Mouse (Mus musculus): ENCODE data around the gene Carns1. TPM values are rescaled to one million over a fixed set of nuclear protein-coding genes. Genes with fewer than 3 reads are reported as not detected.

Gene Carns1
- polyA plus RNA-seq, 1 experiment from 2014 or later: 4.1 TPM

DNA sequence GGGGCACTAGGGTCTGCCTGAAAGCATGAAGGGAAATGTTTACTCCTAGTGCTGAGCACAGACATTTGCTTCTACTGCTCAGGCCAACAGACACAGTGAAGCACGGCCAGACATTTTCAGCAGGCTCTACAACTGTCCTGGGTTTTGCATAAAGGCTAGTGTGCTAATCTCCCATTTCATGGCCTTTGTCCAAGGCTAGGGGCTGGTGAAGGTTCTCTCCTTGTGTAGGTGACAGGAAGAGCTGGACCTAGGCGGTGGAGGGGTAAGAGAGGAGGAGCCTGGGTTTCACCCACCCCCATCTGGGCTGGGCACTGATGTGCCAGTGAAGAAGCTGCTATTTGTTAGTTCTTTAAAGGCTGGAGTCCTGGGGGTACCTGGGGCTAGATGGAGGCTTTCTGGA lies 10.6 kb downstream of the Carns1 start:
- Histone ChIP-seq H3K9ac (replicated peaks; ENCODE audit: low read depth, low read length) (no peak overlapping the region), H3K36me3 (ENCODE audit: control insufficient read depth, insufficient read depth) (no peaks in the 10 kb centered on the region), H3K4me2 (ENCODE audit: low read length) (no peak overlapping the region), H3K4me3 (replicated peaks; ENCODE audit: low read length) (no peak overlapping the region), H3K4me1 (replicated peaks; ENCODE audit: control insufficient read depth, insufficient read depth, low read length) (peaks cover 16% of the 10 kb centered on the region), H3K27ac (ENCODE audit: low read length) (no peak overlapping the region), H3K27me3 (replicated peaks; ENCODE audit: control insufficient read depth, insufficient read depth, low read length) (no peaks in the 10 kb centered on the region), H3K9me3 (ENCODE audit: control insufficient read depth, low read length) (no peaks in the 10 kb centered on the region)
- WGBS: 71% methylated on average over 2 of the region's 2 CpGs
- no peak for ATAC-seq

DNA sequence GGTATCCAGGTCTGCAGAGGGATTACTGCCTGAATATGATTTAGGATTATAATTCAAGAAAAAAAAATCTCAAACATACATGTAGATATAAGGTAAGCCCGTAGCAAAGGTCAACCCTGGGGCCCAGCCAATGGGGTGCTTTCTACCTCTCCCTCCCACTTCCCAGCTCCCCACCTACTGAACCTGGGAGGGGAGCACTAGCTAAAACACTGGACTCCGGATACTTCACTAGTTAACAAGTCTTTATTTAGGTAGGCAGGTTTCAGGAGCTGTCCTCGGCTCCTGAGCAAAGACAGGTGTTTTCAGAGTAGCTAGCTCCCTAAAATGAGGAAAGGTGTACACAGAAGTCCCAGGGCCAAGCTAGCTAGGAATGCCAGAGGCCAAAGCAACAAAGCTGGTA lies 11.2 kb downstream of the Carns1 start:
- no peak overlapping the region for H3K4me2 ChIP-seq (ENCODE audit: low read length)
- no peaks in the 10 kb centered on the region for H3K27me3 ChIP-seq (replicated peaks; ENCODE audit: control insufficient read depth, insufficient read depth, low read length)
- H3K4me3 ChIP-seq (replicated peaks; ENCODE audit: low read length): no peak overlapping the region
- no peak overlapping the region for H3K9ac ChIP-seq (replicated peaks; ENCODE audit: low read depth, low read length)
- no peak for ATAC-seq
- H3K4me1 ChIP-seq (replicated peaks; ENCODE audit: control insufficient read depth, insufficient read depth, low read length): peaks cover 15% of the 10 kb centered on the region
- H3K36me3 ChIP-seq (ENCODE audit: control insufficient read depth, insufficient read depth): peaks cover 4% of the 10 kb centered on the region
- H3K27ac ChIP-seq (ENCODE audit: low read length): no peak overlapping the region
- WGBS: 78% methylated on average over 3 of the region's 3 CpGs
- no peaks in the 10 kb centered on the region for H3K9me3 ChIP-seq (ENCODE audit: control insufficient read depth, low read length)

DNA sequence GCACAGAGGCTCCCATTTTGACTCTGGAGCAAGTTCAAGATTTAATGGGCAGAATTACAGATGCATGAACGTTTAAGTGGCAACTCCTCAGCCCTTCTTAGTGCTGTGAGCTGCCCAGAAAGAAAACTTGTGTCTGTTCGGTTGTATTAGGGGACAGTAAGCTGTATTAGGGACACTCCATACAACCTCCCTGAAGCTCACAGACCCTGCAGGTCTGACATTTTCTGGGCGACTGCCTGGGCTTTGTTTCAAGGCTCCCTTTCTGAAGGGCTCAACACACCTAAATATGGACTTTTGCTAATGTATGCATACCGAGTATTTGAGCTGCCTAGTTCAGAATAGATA lies 11.8 kb downstream of the Carns1 start:
- peak overlapping the region; percentile 59 for H3K4me2 ChIP-seq (ENCODE audit: low read length)
- H3K9me3 ChIP-seq (ENCODE audit: control insufficient read depth, low read length): no peaks in the 10 kb centered on the region
- peak overlapping the region; percentile 66 for H3K4me3 ChIP-seq (replicated peaks; ENCODE audit: low read length)
- H3K36me3 ChIP-seq (ENCODE audit: control insufficient read depth, insufficient read depth): peaks cover 10% of the 10 kb centered on the region
- WGBS: 30% methylated on average over 4 of the region's 4 CpGs
- H3K27ac ChIP-seq (ENCODE audit: low read length): peak overlapping the region; percentile 77
- peaks cover 15% of the 10 kb centered on the region for H3K4me1 ChIP-seq (replicated peaks; ENCODE audit: control insufficient read depth, insufficient read depth, low read length)
- H3K9ac ChIP-seq (replicated peaks; ENCODE audit: low read depth, low read length): peak overlapping the region; percentile 56
- H3K27me3 ChIP-seq (replicated peaks; ENCODE audit: control insufficient read depth, insufficient read depth, low read length): no peaks in the 10 kb centered on the region
- ATAC-seq: peak; percentile 30; the same call in 1 of the 2 replicates

DNA sequence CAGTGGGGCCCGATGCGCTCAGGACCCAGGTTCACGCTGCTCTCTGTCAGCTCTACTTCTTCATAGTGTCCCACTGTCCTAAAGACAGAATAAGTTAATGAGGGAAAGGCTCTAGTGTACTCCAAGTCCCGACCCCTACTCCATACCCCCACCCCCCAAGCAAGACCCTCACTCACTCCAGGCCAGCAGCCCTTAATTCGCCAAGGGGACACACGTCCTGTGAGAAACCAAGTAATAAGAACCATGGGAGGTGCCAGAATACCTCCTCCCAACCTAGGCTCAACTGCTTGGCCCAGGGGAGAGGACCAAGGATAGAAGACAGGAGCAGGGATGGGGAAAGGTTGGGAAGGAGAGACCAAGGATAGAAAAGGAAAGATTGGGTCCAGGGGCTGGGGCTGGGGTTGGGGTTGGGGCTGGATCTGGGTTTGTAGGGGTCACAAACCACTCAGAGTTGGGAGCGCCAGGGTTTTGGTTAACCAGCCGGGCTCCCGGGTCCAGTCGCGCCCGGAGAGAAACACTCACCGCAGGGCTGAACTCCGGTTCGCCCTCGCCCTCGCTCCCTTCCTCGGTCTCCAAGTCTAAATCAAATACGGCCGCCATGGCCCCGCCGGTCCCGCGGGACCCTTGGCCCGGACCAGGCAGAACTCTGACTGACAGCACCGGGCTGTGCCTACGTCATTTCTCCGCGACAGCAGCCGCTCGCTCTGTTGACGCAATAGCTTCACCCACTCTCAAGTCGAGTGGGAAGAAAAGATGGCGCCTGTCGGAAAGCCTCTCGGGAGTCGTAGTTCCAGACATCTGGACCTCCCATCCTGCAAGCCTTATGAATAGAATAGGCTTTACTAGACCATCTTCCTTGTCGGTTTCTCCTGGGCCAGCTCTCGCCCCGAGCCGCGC lies 12.4 kb downstream of the Carns1 start, which contains the start of gene Rps6kb2:
Gene Rps6kb2 (minus strand): TSS at position 709 of the 897 bp plus-strand sequence.
- Histone ChIP-seq H3K9me3 (ENCODE audit: control insufficient read depth, low read length) (no peaks in the 10 kb centered on the region), H3K27me3 (replicated peaks; ENCODE audit: control insufficient read depth, insufficient read depth, low read length) (no peaks in the 10 kb centered on the region), H3K4me1 (replicated peaks; ENCODE audit: control insufficient read depth, insufficient read depth, low read length) (peaks cover 15% of the 10 kb centered on the region), H3K27ac (ENCODE audit: low read length) (peak within 1 kb of the TSS; percentile 77), H3K4me2 (ENCODE audit: low read length) (peak within 1 kb of the TSS; percentile 63), H3K4me3 (replicated peaks; ENCODE audit: low read length) (peak within 1 kb of the TSS; percentile 66), H3K9ac (replicated peaks; ENCODE audit: low read depth, low read length) (peak within 1 kb of the TSS; percentile 72), H3K36me3 (ENCODE audit: control insufficient read depth, insufficient read depth) (peaks cover 14% of the 10 kb centered on the region)
- 6% methylated on average over 42 of the region's 42 CpGs for WGBS
- ATAC-seq: peak; percentile 93

DNA sequence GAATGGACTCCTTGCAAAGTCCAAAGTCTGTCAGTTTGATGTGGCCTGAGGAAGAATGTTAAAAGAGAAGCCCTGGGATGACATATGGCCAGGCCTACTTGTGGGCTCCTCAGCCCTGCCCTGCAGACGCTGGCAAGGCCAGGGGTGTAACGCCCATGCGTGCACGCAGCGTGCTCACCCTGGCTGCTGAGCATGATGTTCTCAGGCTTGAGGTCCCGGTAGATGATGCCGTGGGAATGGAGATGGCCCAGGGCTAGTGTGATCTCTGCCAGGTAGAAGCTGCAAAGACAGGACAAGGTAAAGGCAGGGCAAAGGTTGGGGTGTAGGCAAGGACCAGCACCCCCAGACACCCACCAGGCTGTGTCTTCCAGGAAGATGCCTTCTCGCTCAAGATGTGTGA lies 16.2 kb downstream of the Carns1 start:
- Histone ChIP-seq H3K9me3 (ENCODE audit: control insufficient read depth, low read length) (no peaks in the 10 kb centered on the region), H3K36me3 (ENCODE audit: control insufficient read depth, insufficient read depth) (peaks cover 18% of the 10 kb centered on the region), H3K4me3 (replicated peaks; ENCODE audit: low read length) (no peak overlapping the region), H3K4me2 (ENCODE audit: low read length) (no peak overlapping the region), H3K27me3 (replicated peaks; ENCODE audit: control insufficient read depth, insufficient read depth, low read length) (no peaks in the 10 kb centered on the region), H3K4me1 (replicated peaks; ENCODE audit: control insufficient read depth, insufficient read depth, low read length) (peaks cover 15% of the 10 kb centered on the region), H3K27ac (ENCODE audit: low read length) (no peak overlapping the region), H3K9ac (replicated peaks; ENCODE audit: low read depth, low read length) (no peak overlapping the region)
- no peak for ATAC-seq
- WGBS: 96% methylated on average over 8 of the region's 8 CpGs

DNA sequence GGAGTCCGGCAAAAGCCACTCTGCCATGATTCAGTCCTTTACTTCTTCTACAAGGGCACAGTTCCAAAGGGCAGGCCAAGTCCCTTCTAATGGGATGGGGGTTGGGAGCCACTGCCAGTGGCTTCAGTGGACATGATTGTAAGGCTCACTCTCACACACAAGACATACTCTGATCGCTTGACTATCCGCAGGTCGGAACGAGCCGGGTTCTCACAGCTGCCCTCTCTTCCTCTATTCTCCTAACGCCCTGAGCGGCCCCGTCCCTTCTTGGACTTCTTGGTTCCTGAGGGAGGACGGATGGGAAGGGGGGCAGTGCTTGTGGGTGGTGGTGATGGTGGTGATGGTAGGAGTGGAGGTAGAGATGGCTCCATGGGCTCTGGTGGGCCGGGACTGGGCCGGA lies 18.5 kb downstream of the Carns1 start:
- no peak for ATAC-seq
- Histone ChIP-seq H3K27me3 (replicated peaks; ENCODE audit: control insufficient read depth, insufficient read depth, low read length) (no peaks in the 10 kb centered on the region), H3K9me3 (ENCODE audit: control insufficient read depth, low read length) (no peaks in the 10 kb centered on the region), H3K27ac (ENCODE audit: low read length) (no peak overlapping the region), H3K4me1 (replicated peaks; ENCODE audit: control insufficient read depth, insufficient read depth, low read length) (peaks cover under 1% of the 10 kb centered on the region), H3K4me3 (replicated peaks; ENCODE audit: low read length) (no peak overlapping the region), H3K9ac (replicated peaks; ENCODE audit: low read depth, low read length) (no peak overlapping the region), H3K36me3 (ENCODE audit: control insufficient read depth, insufficient read depth) (peaks cover 18% of the 10 kb centered on the region), H3K4me2 (ENCODE audit: low read length) (no peak overlapping the region)
- 85% methylated on average over 12 of the region's 12 CpGs for WGBS

DNA sequence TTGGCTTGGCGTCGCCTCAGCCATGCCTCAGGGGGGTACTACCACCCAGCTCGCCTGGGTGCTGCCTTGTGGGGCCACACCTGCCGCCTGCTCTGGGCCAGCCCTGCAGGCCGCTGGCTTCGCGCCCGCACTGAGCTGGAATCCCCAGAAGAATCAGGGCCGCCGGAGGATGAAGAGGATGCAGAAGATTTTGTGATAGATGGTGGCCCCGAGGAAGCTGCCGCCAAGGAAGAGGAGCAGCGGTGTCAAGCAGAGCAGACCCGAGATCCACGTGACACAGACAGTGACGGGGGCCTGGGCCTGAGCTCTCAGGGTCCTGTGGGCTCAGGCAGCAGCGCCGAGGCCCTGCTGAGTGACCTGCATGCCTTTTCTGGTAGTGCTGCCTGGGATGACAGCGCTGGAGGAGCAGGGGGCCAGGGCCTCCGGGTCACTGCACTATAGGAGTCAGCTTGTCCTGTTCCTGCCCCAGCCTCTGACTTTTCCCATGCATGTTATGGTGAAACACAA lies 19.2 kb downstream of the Carns1 start:
- no peak overlapping the region for H3K27ac ChIP-seq (ENCODE audit: low read length)
- H3K9me3 ChIP-seq (ENCODE audit: control insufficient read depth, low read length): no peaks in the 10 kb centered on the region
- H3K9ac ChIP-seq (replicated peaks; ENCODE audit: low read depth, low read length): no peak overlapping the region
- ATAC-seq: no peak
- no peaks in the 10 kb centered on the region for H3K4me1 ChIP-seq (replicated peaks; ENCODE audit: control insufficient read depth, insufficient read depth, low read length)
- no peak overlapping the region for H3K4me3 ChIP-seq (replicated peaks; ENCODE audit: low read length)
- H3K36me3 ChIP-seq (ENCODE audit: control insufficient read depth, insufficient read depth): peaks cover 21% of the 10 kb centered on the region
- no peak overlapping the region for H3K4me2 ChIP-seq (ENCODE audit: low read length)
- WGBS: 69% methylated on average over 20 of the region's 20 CpGs
- H3K27me3 ChIP-seq (replicated peaks; ENCODE audit: control insufficient read depth, insufficient read depth, low read length): no peaks in the 10 kb centered on the region

DNA sequence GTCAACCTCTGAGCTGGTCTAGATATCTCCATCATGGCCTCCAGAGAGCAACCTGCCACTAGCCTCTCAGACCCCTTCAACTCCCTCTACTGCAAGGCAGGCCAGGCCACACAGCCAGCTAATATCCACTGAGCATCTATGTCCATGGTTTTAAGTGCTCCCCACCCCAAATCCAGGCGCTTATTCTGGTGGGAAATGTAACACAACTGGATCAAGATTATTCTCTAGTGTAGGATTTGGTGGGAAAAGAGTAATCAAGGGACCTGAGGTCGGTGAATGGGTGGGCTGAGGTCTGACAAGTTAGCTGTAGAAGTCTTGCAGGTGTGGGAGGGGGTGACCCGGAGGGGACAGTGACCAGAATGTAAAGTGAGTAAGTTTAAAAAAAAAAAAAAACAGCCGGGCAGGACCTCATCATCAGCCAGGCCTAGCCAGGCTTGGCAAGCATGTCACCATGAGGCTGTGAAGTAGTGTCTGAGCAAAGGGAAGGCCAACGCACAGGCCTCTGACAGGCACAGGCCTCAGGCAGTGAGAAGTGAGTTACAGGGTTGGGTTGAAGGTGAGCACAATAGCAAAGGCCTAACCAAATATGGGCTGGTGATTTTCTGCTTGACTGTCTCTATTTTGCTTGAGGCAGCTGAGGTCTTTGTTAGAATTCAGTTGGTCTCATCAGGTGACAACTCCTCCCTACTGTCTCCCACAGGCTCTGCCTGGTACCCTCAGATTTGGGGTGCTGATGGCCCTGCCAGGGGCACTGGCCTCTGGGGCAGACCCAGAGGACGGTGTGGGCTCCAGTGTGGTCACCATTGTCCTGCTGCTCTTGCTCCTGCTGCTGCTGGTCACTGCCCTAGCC lies 19.8 kb downstream of the Carns1 start:
- H3K4me2 ChIP-seq (ENCODE audit: low read length): no peak overlapping the region
- ATAC-seq: no peak
- H3K27ac ChIP-seq (ENCODE audit: low read length): no peak overlapping the region
- WGBS: 70% methylated on average over 6 of the region's 6 CpGs
- no peaks in the 10 kb centered on the region for H3K4me1 ChIP-seq (replicated peaks; ENCODE audit: control insufficient read depth, insufficient read depth, low read length)
- no peaks in the 10 kb centered on the region for H3K27me3 ChIP-seq (replicated peaks; ENCODE audit: control insufficient read depth, insufficient read depth, low read length)
- H3K9me3 ChIP-seq (ENCODE audit: control insufficient read depth, low read length): no peaks in the 10 kb centered on the region
- no peak overlapping the region for H3K9ac ChIP-seq (replicated peaks; ENCODE audit: low read depth, low read length)
- peaks cover 24% of the 10 kb centered on the region for H3K36me3 ChIP-seq (ENCODE audit: control insufficient read depth, insufficient read depth)
- H3K4me3 ChIP-seq (replicated peaks; ENCODE audit: low read length): no peak overlapping the region
